Mouse (Mus musculus): Measurements from ENCODE around the gene Per1.

The Per1 gene

GRCm38 (mm10) chr11:69094697-69095429 lies at the start of gene Per1:
Per1 (plus strand) TSS chr11:69095217.
- DNase-seq, result peak; percentile 100

- DNase-seq, result peak; percentile 71 to 78
Observed at GRCm38 (mm10) chr11:69045531-69046394, 49.3 kb upstream of the Per1 start, which contains the start of gene Aurkb. Aurkb (plus strand) TSS chr11:69045647.

DNA sequence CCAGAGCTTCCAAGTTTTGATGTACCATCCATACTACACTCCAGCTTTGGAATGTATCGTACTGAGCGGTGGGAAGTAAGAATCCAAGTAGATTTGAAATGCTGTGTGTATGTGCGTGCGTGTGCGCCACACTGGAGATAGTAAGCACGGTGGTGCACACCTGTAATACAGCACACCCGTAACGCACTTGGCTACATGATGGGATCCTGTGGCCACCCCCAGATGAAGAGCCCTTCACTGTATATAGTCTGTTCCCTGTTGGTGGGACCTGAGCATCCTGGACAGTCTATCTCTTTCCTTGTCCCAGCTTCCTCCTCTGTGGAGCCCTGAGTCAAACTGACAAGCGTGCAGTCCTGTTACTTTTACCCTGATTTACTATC lies 48.6 kb upstream of the Per1 start:
- DNase-seq, result no peak

DNA sequence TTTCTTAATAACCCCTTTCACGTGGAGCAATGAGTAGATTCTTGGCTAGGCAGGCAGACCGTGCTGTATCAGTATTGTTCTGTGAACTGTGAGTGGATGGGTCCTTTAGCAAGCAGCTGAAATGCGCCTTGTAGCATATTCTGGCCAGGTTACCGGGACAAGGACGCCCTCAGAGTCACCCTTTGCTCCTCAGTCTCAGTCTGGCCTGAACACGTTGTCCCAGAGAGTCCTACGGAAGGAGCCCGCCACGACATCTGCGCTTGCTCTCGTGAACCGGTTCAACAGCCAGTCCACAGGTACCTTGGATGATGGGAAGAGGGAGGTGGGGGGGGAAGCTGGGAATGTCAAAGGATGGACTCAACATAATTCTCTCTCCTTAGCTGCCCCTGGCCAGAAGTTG lies 47.4 kb upstream of the Per1 start:
- no peak for DNase-seq

DNA sequence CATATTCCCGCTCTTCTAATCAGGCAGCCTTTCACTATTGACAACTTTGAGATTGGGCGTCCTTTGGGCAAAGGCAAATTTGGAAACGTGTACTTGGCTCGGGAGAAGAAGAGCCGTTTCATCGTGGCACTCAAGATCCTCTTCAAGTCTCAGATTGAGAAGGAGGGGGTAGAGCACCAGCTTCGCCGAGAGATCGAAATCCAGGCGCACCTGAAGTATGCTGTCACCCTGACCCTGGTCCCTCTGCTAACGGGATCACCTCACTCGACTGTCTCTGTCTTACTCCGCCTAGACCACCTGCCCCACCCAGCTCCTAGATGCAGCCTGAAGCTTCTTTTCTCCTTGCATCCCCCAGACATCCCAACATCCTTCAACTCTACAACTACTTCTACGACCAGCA lies 46.9 kb upstream of the Per1 start:
- no peak for DNase-seq

DNA sequence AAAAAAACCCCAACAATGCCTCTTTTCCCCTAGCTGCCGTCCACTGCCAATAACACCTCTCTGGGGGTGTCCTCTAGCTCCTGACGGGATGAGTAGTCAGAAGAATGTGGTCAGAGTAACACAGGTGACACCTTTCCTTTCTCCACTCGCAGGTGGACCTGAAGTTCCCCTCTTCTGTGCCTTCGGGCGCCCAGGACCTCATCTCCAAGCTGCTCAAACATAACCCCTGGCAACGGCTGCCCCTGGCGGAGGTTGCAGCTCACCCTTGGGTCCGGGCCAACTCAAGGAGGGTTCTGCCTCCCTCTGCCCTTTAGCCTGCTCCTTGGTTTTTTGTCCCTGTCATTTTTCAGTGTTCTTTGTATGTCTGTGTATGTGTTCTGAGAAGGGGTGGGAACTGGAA lies 44.3 kb upstream of the Per1 start:
- DNase-seq, result no peak

GRCm38 (mm10) chr11:69051771-69052170 lies 43.2 kb upstream of the Per1 start:
- DNase-seq, result no peak

DNA sequence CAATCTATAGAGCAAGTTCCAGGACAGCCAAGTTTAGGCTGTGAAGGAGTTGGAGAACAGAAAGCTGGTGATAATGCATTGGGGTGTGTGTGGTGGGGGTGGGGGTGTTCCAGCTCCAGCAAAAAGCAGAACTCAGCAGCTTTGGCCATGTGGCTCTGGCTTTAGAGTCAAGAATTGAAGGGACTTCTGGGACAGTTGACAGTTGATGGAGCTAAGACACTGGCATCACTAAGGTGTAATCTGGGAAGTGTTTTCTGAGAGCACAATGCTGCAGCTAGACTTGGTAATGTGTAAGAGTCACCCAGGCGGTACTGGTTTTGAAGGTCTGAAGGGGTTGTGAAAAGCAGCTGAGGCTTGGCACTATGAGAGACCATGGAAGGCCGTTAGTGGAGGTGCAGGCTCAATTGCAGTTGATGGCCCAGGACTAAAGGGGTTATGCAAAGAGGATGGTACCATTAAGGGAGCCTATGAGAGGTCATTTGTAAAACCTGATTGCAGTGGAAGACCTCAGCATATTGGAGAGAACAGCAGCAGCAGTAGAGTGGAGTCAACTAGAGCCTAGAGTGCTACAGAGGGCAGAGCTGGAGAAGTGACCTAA lies 42.1 kb upstream of the Per1 start:
- no peak for DNase-seq

GRCm38 (mm10) chr11:69053848-69054247 lies 41.2 kb upstream of the Per1 start:
- no peak for DNase-seq

DNA sequence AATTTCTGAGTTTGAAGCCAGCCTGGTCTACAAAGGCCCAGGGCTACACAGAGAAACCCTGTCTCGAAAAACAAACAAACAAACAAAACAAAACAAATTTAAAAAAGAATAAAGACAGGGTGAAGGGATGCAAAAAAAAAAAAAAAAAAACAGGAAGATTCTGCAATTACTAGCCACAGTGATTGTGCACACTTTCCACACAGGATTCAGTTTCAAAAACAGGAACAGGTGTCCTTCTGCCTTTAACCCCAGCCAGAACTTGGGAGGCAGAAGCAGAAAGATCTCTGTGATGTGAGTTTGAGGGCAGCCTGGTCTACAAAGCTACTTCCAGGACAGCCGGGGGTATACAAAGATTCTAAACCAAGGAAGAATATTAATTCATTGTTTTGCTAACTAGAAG lies 36.8 kb upstream of the Per1 start:
- DNase-seq, result no peak

DNA sequence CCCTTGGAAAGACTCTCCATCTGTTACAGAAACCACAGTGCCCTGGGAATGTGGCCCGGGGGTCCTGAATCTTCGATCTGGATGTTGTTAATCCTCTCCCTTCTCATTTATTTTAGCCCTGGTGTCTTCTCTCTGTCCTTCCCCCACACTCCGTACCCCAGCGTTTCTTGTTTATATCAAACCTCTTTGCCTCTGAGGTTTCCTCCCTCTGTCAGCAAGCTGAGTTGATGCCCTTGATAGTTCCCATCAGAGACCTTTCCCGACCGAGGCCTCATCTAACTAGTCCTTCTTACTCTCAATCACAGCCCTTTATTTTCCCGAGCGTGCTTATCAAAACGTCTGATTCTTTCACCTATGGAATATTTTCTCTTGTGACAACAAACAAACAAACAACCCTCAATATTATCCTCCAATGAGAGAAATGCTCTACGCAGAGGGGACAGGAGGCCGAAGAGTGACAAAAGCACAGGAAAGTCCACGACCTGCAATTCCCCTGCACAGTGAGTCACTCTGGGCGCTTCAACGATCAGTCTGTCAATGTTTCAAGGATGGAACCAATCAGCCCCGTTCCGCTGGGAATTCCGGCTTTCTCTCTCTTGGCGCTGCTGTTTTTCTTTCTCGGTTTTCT lies 36.2 kb upstream of the Per1 start:
- DNase-seq, result no peak

- peak; percentile 96 to 98 for DNase-seq
Observed at GRCm38 (mm10) chr11:69059357-69059974, 35.6 kb upstream of the Per1 start, which contains the start of gene Borcs6. Borcs6 (plus strand) TSS chr11:69059717.

DNA sequence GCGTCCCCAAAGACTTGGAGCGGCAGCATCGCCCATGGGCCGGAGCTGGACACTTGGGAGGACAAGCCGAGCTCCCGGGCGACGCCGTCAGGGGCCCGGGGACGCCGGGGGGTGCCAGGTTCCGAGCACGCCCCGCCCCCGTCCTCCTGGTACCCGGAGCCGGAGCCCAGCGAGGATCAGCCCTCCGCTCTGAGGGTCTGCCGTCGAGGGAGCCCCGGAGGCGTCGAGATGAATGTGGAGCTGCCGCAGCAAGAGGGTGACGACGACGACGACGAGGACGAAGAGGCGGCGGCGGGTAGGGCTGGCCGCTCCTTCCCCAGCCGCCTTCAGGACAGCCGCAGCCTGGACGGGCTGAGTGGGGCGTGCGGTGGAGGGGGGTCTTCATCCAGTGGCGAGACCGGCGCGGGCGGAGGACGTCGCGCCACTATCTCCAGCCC lies 35.0 kb upstream of the Per1 start:
- no peak for DNase-seq

GRCm38 (mm10) chr11:69060448-69061254 lies 34.4 kb upstream of the Per1 start:
- peak in 1 of 2 experiments; percentile 27 for DNase-seq

- no peak for DNase-seq
Observed at GRCm38 (mm10) chr11:69061255-69061912, 33.6 kb upstream of the Per1 start.

DNA sequence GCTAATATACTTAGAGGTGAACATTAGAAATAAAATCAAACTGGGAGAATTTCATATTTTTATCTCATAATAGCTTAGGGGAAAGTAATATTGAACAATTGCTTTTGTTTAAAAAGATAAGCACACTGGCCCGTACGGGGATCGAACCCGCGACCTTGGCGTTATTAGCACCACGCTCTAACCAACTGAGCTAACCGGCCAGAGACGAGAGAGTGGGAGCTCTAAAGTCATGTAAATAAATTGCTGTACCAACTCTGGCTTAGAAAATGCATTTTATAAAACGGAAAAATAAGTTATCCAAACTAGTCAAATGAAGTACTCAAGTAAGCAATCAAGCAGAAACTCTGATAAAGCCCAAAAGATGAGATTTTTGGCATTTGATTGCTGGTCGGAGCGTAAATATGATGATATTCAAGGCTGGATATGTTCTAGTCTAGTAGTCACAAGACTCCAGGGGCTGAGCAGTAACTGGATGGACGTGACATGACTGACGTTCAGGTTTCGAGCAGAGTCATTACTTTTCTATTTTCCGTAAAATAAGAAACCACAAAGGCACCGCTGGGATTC lies 32.7 kb upstream of the Per1 start:
- peak; percentile 77 to 90 for DNase-seq

DNA sequence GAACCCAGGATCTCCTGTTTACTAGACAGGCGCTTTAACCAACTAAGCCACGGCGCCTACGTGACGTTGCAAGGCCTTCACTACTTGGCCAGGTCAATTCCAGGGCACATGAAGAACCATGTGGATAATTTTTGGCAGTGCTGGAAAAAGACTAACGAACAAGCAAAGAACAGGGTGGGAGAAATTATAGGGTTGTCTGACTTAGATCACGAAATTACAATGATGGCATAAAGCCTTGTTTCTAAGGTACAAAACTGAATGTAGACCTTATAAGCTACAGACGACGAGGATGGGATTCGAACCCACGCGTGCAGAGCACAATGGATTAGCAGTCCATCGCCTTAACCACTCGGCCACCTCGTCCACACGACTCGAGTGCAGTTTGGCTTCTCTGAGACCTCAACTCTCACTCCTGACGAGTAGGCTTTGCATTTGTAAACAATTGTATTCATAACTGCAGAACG lies 32.2 kb upstream of the Per1 start:
- DNase-seq, result peak; percentile 94 to 99

DNA sequence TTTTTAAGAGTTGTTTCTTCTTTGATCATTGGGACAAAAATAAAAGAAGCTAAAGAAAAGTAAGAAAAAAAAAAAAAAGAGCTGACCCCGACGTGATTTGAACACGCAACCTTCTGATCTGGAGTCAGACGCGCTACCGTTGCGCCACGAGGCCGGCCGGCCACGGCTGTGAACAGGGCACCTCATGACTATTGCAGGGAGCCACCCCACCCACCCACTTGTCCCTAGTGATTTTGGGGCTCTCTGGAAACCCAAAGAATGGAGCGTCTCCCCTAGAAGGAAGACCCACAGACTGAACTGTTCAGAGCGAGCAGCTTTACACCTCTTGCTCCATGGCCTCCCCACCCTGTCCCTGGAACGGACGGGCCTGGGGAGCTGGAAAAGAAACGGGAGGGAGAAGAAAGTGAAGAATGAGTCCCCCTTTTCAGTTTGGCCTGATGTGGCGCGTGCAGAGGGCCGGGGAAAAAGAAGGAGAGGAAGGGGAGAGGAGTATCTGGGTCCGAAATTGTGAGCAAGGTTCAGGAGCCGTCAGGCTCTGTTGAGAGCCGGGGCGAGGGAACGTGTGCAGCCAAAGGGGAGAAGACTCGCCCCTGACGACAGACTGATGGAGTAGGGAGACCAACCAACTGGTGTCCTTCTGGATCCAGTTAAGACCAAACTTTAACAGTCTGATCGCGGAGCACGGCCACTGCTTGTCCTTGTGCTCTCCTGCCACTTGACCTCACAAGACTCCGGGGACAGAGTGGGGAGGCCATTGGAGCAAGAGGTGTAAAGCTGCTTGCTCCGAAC lies 31.4 kb upstream of the Per1 start:
- DNase-seq, result peak in 1 of 2 experiments; percentile 68

DNA sequence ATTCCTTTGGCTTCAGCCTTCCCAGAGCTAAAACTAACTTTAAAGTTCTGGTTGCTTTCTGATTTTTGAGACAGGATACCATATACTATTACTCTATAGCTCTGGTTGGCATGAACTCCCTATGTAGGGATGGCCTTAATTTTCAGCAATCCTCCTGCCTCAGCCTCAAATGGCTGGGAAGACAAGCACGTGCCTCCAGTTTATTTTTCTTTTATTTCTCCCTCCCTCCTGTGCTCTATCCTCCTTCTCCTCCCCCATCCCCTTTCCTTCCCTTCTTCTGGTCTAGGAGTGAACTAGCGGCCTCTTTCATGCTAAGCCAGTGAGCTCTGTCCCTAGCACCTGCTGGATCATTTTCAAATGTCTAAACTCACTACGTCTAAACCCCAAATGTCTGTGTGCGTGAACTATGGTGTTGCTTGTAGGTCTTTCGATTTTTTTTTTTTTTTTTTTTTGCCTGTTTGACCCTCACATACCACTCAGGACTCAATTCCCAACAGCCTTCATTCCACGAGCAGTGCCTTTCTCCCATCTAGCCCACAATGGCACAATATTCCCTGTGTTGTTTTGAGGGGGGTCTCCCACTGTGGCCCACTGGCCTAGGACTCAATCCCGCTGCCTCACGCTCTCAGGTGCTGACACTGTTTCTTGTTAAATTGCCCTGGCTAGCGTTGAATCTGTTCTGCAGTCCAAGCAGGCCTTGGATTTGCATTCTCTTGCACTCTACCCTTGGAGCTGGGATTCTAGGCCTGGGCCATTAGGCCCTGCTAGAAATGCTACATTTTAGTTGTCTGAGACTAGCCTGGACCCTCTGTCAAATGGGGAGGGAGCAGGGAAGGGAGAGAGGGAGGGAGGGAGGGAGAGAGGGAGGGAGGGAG lies 30.5 kb upstream of the Per1 start:
- DNase-seq, result no peak
